Mouse (Mus musculus): ENCODE measurements at regions not wholly inside any gene's neighbourhood (a gene's known extent, or its start where the extent isn't known, plus 50 kb on each side); places are given as distances from the start of the nearest gene placed in this dataset.
"Not testable (repeated sequence)": the region's sequence is repeated elsewhere in the genome, so short reads cannot be mapped to it uniquely, and the experiment has no call there.

DNA sequence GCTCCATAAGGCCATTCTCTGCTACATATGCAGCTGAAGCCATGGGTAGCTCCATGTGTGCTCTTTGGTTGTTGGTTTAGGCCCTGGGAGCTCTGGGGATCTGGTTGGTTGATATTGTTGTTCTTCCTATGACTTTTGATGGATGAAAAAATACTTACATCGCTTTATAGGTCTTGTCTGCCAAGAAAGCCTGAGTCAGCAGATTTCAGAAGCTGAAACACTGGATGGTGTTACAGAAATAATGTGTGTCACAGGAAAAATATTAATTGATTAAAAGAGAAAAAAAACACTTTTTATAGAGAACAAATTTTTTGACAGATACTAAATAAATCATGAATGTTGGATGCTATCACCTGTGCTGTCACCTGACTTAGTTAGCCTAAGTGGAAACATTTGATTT, 52.4 kb upstream of the Plxna2 start:
- intact Hi-C loops (cut with DNase I) = no loop called here
- DNase-seq = no peak

DNA sequence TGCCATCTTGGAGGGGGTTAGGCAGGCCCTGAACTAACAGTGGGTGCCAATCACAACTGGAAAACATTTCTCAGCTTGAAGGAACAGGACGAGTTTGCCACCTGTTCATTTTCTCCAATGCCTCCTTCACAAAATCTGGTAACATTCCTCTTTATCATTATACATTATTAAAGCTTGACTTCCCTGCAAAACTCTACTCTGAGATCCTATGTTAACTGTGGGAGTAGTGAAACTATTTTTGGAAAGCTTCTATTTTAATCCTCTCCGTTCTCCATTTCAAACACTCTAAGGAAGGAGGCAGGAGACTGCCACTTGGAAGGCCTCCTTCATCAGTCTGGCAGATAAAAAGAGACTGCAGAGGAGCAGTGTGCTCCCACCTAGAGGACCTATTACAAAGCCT, 54.1 kb upstream of the Plxna2 start:
- intact Hi-C loops (cut with DNase I) = no loop called here
- no peak for DNase-seq

DNA sequence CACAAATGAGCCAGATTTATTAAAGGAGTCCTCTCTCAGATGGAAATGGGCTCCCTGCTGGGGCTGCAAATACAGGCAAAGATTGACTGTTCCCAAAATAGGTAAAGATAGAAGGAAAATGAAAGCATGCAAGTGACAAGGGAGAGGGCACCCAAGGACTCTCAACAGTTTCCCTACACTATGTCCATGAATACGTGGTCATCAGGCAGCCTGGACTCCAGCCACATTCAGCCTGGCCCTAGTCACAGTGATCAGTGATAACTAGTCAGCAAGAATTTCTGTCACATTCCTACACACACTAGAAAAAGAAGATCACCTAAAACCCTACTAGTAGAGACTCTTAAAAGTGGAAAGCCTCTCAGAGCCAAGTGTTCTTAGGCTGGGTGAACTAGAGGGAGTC, 56.9 kb upstream of the Plxna2 start:
- DNase-seq = no peak

DNA sequence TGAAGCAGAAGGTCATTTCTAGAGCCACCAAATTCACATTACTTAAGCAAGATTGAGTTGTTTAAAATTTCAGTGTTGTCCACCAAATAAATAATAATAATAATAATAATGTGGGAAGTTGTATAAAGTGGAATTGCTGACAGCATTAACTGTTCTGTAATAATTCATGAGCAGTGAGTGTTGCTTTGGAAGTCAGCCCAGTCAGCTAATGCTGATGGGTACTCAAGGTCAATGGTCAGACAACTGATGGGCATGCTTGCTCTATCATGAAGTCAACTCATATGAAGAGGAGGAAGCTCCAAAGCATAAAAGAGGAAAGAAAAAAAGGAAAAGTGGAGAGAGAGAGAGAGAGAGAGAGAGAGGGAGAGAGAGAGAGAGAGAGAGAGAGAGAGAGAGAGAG, 69.4 kb upstream of the Plxna2 start:
- DNase-seq = no peak

More for the DNA sequence above, 56.9 kb upstream of the Plxna2 start:
- intact Hi-C loops (cut with DNase I) = no loop called here

DNA sequence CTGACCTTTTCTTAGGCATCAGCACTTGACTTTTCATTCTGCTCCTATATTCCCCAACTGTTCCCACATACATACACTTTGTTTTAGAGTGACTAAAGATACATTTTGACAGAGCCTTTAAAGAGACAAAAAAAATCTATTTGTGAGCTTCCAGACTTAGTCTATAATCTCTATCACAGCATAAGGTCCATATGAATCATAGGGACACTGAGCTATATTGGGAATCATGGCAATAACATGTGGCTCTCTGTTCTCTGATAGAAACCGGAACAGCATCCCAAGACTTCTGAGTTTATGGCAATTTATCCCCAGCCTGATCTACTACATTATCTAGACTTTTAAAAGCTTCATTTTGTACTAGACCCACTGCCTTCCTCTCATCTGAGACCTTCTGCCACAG, 69.8 kb upstream of the Plxna2 start:
- intact Hi-C loops (cut with DNase I) = no loop called here
- no peak for DNase-seq

More for the DNA sequence above, 69.4 kb upstream of the Plxna2 start:
- intact Hi-C loops (cut with DNase I) = no loop called here

DNA sequence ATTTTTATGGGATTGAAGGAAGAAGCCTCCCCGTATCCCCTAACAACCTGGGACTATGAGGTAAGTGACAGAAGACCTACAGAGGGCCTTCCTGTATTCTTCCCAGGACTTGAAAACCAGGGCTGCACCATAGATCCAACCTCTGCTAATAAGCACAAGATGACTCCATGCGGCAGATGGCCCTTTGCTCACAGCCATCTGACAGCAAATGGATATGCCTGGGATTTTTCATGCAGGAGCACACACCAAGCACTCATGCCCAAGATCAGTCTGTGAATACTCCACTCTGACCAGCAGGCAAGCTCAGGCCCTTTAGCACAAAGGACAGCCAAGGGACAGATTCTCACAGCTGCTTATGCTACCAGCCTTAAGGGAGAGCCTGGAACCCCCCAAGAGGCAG, 77.1 kb upstream of the Plxna2 start:
- intact Hi-C loops (cut with DNase I) = no loop called here
- DNase-seq = peak; percentile 24

DNA sequence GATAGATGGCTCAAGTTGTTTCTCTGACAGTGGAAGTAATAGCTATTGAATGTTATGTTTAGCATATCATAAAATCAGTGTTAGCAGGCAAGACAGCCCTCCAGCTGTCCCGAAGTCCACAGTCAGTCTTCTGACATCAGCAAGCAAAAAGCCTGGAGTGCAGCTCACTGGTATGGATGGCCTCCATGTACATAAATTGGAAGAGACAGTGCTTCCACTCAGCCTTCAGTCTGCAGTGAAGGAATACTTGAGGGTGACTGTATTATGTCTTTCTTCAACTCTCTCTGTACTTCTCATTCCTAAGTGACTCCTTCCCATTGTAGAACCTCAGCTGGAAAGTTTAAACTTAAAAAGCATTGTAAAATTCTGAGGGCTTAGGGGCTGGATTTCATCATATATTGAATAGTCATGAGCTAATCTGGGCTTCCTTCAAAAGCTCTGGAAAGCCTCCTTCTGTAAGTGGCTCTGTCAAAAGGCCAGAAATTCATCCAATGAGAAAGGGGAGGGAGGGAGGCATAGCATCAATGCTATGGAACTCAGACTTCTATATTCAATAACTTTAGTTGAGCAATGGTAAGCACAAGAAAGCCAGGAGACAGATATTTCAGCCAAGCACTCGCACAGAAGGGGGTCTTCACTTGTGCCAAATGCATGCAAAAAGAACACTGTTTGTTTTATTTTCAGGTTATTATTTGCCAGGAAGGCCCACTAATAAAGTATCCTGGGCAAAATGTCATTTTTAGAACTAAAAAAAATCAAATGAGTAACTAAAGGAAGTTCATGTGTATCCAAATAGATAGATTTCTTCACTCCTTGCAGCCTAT, 90.5 kb upstream of the Plxna2 start:
- intact Hi-C loops (cut with DNase I) = no loop called here
- peak; percentile 18 for DNase-seq

DNA sequence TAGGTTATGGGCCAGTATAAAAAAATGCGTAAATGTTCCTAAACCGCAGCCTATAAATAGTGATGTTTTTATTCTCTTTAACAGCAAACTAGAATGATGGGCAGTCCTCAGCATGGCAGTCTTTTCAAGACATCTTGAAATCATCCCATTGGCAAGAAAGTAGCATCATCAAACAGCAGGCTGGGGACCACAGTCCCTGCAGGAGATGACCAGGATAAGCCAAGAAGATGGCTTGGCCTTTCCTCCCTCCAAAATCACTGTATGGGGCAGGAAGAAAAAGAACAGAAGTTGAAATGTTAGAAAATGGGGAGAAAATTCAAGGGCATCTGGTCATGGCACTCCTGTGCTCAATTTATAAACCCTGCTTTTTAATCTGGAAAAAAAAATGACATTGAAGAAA, 93.0 kb upstream of the Plxna2 start:
- intact Hi-C loops (cut with DNase I) = no loop called here
- DNase-seq = peak; percentile 11

DNA sequence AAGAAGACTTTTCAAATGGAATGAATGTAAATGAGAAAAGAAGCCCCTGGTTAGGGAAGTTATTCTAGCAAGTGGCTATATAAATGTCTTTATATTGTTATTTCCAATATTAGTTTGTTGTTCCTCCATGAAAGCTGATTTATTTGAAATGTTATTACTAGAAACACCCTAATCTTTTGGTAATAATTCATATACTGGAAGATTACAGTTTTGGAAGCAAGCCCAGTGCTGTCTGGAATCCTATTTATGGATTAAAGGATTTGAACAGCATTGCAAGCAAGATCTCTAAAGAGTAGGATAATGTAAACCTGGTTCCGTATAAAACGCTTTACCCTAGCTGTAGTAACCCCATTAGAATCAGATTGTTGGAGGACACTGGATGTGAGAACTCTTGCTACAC, 96.8 kb upstream of the Plxna2 start:
- intact Hi-C loops (cut with DNase I) = no loop called here
- DNase-seq = no peak

DNA sequence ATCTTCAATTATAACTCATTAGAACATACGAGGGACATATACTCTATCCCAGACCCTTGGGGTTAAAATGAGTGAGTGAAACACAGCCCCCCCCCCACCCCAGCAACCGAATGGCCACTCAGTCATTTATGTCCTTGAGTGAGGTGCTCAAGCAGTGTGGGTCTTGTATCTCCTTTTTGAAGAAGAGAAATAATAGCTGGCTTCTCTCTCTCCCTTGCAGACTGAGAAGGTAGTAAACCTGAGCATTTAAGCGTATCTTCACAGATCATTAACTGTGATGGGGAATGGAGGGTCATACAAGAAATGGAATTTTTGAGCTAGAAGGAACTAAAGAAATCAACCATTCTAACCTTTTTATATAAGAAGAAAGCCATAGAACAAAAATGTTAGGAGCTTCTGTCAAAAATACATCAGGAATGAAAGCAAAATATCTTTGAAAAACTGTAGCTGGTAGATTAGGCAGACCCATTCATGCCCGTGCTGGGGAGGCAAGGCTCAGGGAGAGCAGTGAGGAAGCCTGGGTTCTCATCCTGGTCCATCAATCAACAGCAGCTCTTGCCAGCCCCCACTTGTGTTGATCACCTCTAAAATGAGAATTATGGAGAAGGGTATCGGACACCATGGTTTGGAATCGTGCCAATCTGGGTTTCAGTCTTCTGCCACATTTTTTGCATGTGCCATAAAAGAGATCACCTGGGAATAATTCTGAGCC, 98.4 kb upstream of the Plxna2 start:
- intact Hi-C loops (cut with DNase I) = no loop called here
- DNase-seq = no peak

DNA sequence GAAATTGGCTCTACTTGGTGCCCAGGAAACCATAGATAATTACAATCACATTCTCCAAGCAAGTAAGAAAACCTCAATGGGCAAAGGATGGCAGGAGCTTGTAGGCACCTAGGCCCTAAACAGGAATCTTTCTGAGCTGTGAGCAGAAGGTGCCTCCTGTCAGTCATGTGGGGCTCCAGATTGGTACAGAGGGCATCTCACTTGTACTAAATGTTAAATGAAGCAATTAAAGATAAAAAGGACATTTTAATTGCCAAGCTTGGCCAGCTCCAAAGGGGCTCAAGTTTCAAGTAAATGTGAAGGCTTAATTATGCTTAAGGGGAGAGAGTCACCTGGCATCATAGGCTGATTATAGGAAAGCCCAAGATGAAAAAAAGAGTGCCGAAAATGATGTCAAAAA, 101.9 kb upstream of the Plxna2 start:
- no peak for DNase-seq
- intact Hi-C loops (cut with DNase I) = no loop called here

DNA sequence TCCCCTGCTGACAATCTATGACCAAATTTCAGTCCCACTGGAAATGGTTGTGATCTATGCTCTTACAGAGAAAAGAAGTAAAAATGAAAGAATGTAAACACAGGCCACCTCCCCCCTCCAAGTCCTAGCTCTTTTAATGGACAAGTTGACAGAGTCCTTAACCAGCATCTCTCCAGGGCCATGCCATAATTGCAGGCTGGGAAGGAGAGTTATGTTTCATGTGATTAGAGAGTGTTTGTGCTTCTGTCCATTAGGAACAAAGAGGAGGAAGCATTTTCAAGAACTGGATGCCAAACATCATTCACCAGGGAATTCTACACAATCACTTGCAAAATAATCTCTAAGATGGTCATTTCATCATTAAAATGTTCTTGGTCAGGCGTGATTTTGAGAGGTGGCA, 109.7 kb upstream of the Plxna2 start:
- no peak for DNase-seq
- intact Hi-C loops (cut with DNase I) = no loop called here

DNA sequence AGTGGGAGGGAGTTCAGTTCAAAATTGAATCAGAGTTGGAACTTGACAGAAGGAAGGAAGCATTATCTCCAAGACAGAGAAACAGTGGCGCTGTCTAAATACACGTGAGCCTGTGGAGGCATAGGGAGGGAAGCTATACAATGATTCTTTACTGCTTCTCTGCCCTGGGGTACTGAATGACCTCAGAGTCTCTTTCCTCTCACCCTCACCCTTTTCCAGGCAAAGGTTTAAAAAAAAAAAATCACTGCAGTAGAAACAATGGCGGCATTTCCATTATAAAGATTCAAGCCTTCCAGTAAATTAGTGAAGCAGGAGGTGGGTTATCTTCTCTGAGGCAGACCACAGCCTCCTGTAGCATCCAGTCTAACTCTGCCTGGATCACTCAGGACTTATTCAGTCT, 112.2 kb upstream of the Plxna2 start:
- intact Hi-C loops (cut with DNase I) = no loop called here
- no peak for DNase-seq

DNA sequence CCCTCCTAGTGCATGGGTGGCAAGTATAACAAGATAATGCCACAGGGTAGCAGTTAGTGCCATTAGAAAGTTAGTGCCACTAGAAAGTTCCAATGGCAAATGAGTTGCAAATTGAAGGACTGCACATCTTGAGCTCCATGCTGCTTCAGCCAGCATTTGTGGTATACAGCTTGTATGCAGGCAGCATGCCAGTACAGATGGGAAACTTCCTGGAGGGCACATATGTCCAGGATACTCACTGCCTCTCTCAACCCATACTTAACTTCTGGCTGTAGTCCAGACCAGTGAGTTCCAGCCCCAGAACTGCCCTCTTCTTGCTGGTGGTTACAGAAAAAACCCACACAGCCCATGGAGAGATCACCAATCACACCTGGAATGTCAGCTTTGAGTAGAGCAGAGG, 113.8 kb upstream of the Plxna2 start:
- intact Hi-C loops (cut with DNase I) = no loop called here
- peak; percentile 72 for DNase-seq

DNA sequence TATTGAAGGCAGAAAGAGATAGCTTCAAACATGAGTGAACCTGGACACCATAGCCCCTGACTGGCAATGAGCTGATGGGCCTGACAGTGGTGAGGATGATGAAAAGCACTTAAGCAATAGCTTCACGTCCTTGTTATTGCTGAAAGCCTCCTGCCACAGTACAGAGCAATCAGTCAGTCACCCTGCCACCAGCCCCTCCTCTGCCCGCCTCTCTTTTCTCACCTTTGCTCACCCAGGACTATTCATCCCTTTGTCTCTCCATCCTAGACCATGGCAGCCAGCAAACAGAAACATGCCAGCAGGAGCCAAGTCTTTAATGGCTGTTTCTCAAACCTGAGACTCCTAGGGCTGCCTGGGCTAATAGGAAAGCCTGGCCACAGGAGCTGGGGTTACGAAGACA, 114.5 kb upstream of the Plxna2 start:
- intact Hi-C loops (cut with DNase I) = no loop called here

DNA sequence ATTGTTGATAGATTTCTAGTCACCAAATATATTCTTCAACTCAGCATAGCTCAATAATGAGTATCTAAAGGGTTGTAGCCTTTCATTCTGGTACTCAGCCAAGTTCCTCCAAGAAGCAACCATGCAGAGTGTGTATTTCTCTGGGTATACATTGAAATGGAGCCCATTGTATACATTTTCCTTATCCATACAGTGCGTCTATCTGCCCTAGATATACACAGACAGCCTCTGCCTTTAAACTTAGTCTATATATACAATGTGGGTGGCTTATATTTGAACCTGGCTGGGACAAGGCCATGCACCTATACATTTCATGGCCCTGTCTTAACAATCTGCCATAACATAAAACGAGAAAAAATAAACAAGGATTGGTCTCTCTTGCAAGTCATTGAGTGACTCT, 121.6 kb upstream of the Plxna2 start:
- DNase-seq = no peak
- intact Hi-C loops (cut with DNase I) = no loop called here

More for the DNA sequence above, 114.5 kb upstream of the Plxna2 start:
- no peak for DNase-seq

DNA sequence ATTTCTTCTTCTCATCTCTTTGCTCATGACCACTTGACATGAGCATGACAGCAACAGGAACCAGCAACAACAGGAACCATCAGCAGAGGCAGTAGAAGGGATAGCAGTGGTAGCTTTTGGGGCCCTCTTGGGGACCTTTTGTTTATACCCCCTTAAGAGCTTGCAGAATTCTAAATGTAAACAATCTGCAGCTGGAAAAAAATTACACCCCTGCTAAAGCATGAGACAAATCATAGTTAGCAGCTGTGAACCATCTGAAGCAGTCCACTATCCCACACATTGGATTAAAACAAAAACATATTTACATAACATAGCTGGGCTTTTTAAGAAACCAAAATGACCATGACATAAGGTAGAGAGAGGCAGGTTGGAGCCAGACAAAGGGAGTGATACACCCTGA, 126.9 kb upstream of the Plxna2 start:
- DNase-seq = no peak
- intact Hi-C loops (cut with DNase I) = no loop called here

DNA sequence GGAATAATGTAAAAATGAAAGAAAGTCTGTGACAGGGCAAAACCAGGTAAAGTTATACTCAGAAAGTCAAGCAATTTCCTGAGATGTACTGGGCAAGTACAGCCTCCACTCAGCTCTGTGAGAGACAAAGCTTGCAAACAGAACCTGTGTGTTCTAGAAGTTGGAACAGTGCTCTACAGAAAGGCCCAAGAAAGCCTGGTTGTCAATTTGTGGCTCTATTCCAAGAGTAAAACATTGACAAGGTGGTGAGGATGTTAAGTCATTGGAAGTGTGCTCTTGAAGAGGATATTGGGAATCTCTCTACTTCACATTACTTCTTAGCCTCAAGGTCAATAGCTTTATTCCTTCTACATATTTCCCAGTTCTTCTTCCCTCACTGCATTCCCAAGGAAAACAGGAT, 129.9 kb upstream of the Plxna2 start:
- intact Hi-C loops (cut with DNase I) = no loop called here
- DNase-seq = no peak

DNA sequence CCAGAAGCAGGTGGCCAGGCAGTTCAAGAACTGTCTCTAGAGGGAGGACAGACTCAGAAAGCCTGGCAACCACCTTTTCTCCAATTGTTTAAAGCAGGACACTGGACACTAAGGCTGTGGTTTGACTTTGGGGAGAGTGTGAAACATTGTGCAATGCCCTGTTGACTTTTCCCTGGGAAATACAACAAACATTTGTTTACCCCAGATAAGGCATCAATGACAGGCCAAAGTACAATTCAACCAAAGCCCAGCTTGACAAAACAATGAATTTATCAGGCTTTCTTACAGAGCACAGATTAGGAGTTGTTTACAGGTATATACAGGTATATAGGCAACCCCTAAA, 135.3 kb upstream of the Plxna2 start:
- DNase-seq = no peak
- intact Hi-C loops (cut with DNase I) = no loop called here

DNA sequence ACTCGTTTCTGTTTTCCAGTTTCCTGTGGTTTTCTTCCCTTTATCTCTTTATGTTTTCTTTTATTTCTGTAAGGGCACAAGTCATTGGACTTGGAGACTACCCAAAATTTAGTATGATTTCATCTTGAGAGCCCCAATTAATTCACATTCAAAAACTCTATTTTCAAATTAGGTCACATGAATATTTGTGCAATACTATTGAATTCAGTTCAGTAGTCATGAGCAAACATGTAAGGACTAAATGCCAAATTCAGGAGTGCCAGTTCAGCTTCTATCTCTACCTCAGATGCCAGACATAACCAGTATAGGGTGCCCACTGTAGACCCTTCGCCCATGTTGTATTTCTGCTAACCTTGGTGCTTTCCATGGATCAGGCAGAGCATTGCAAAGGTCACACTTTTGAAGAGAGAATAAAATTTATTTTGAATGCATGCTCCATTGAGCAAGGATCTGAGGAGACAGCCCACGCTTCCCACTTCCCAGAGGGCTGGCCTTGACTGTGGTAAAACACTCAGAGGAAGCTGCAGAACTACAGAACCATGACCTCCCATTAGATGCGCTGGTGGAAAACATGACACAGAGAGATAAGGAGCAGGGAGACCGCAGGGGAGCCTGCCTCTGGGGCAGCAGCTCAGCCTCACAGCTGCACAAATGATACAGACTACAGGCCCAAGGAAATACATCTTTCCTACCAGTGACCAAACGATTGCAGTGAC, 135.9 kb upstream of the Plxna2 start:
- intact Hi-C loops (cut with DNase I) = no loop called here
- DNase-seq = no peak

DNA sequence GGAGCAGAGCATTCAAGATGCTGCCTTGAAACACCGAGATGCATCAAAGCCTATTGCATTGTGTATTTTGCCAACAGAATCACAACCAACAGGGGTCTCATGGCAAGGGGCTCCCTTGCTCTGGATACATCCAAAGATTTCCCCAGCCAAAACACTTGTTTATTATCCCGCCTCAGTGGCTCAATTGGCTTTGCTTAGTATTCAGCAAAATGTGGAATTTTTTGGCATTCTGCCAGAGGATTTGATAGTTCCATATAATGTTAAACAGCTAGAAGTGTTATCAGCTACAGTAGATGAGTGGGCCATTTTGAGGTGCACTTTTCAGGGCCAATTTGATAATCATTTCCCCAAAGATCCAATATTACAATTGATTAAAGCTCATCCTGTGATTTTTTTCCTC, 146.7 kb upstream of the Plxna2 start:
- intact Hi-C loops (cut with DNase I); DNase-seq: not testable (repeated sequence)

DNA sequence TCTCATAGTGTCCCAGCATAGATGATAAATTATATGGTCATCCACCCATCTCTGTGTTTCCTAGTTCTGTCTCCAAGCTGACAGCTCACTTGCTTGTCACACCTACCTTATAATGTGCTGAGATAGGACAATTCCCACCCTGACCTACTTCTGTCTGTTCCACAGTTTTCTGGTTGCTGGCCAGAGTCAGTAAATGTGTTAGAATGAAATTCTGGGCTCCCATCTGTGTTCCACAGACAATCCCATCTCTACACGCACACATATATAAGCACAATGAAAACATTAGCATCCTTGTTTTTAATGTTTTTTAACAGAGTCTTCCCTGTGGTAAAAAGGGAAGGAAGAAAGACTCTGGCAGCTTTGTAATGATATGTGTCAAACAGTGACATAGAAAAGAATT, 165.5 kb upstream of the Plxna2 start:
- DNase-seq = no peak
- intact Hi-C loops (cut with DNase I) = no loop called here
